Mouse (Mus musculus) embryonic facial prominence, embryonic 14.5 days (tissue): ENCODE measurements around the gene Pde6d. TPM values are rescaled to one million over a fixed set of nuclear protein-coding genes. Genes with fewer than 3 reads are reported as not detected.
"Not testable (repeated sequence)": the region's sequence is repeated elsewhere in the genome, so short reads cannot be mapped to it uniquely, and the experiment has no call there.

Experiments
- ATAC-seq: fragments of 200-750 bp; cut with Nextera tagmentation; 2 replicates; pipeline ENCODE4 v1.8.0; 2017; ENCODE audit warnings: low read depth, moderate number of reproducible peaks, moderate TSS enrichment
- DNase-seq: peaks from one replicate; pipeline ENCODE4 v3.0.0-alpha.2; 2015; ENCODE audit warnings: low spot score
- H3K27ac ChIP-seq: fragments of 300-500 bp; sonication (generic); replicated peaks from 2 replicates; pipeline ENCODE4 v1.5.1; 2014; ENCODE audit warnings: low read depth, mild to moderate bottlenecking, low read length, moderate library complexity
- H3K27me3 ChIP-seq: fragments of 300-500 bp; sonication (generic); replicated peaks from 2 replicates; pipeline ENCODE4 v1.6.1; 2014; ENCODE audit warnings: low read length; ENCODE audit not compliant: control insufficient read depth, insufficient read depth
- H3K36me3 ChIP-seq: fragments of 300-500 bp; sonication (generic); 2 replicates; pipeline ENCODE4 v1.6.1; 2014; ENCODE audit warnings: low read length, mixed read lengths; ENCODE audit not compliant: control insufficient read depth, insufficient read depth
- H3K4me1 ChIP-seq: fragments of 300-500 bp; sonication (generic); 2 replicates; pipeline ENCODE4 v1.6.1; 2014; ENCODE audit warnings: antibody characterized with exemption, low read length; ENCODE audit not compliant: control insufficient read depth, insufficient read depth
- H3K4me2 ChIP-seq: fragments of 300-500 bp; sonication (generic); 2 replicates; pipeline ENCODE4 v1.6.1; 2014; ENCODE audit warnings: low read depth, mild to moderate bottlenecking, low read length, moderate library complexity, mixed read lengths
- H3K4me3 ChIP-seq: fragments of 300-500 bp; sonication (generic); 2 replicates; pipeline ENCODE4 v1.5.1; 2014; ENCODE audit warnings: low read depth, mild to moderate bottlenecking, low read length
- H3K9ac ChIP-seq: fragments of 300-500 bp; sonication (generic); 2 replicates; pipeline ENCODE4 v1.6.1; 2014; ENCODE audit warnings: low read depth, mild to moderate bottlenecking, low read length, moderate library complexity, mixed read lengths
- H3K9me3 ChIP-seq: fragments of 300-500 bp; sonication (generic); 2 replicates; pipeline ENCODE4 v1.6.1; 2016; ENCODE audit warnings: low read length; ENCODE audit not compliant: control insufficient read depth
- WGBS: fragments of 180-500 bp; shearing (Covaris S2); extraction: QIAGEN DNeasy Blood & Tissue Kit; methylation state at CpG from one replicate; pipeline ENCODE4 v1.1.7; 2014; 5-methylcytosine and 5-hydroxymethylcytosine counted together
- polyA plus RNA-seq: library from polyadenylated mRNA; unstranded; fragments of >200 nt; fragmentation: Nextera tagmentation; extraction: Ambion mirVana; gene quantifications from 2 replicates; pipeline ENCODE4 v1.2.1, GENCODE M21; 2014

Gene Pde6d
- polyA plus RNA-seq, 1 experiment from 2014 or later, result 55.8 TPM

DNA sequence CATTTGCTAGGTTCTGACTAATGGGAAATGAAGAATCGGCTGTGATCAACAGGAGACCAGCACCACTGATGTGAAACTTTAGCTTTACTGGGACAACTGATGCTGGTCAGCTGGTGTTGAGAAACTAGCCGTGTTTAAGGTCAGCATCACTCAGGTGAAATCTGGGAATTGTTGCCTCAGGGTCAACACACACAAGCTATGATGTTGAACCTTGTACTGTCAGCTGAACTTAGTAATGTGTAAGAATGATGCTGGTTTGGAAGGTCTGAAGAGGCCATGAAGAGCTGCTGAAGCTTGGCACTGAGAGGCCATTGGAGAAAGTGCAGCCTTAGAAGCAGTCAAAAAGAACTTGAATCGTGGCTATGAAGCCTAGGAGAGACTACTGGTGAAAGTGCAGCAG is 26.8 kb downstream of the Pde6d start:
- H3K36me3 ChIP-seq, result 0 out of 2 replicates have a peak, but pooled peaks cover 8% of the 10 kb centered on the region
- H3K27ac ChIP-seq, result no peak overlapping the region
- WGBS, result 84% methylated on average over 3 of the region's 3 CpGs
- H3K27me3 ChIP-seq, result no peaks in the 10 kb centered on the region
- no peaks in the 10 kb centered on the region for H3K4me1 ChIP-seq
- H3K9me3 ChIP-seq, result no peaks in the 10 kb centered on the region
- no peak overlapping the region for H3K9ac ChIP-seq
- H3K4me3 ChIP-seq, result no peak overlapping the region
- DNase-seq, result no peak
- no peak for ATAC-seq
- no peak overlapping the region for H3K4me2 ChIP-seq

DNA sequence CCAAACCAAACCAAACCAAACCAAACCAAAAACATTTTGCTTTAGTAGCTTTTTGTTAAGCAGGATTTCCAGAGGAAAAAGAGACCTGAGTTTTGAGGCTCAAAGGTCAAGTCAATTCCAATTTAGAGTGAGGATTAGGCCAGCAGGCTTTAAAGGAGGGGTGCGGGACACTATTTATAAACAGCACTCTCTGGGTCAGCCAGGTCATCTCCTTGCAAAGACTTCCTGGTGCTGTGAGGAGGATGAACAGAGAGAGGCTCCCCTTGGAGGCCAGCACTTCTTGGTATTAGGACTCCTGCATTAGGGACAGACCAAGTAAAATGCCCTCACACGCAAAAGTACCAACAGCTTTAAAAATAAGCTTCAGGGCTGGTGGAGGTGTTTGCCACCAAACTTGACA is 30.6 kb downstream of the Pde6d start:
- Histone ChIP-seq H3K27ac (no peak overlapping the region), H3K27me3 (no peaks in the 10 kb centered on the region), H3K4me2 (no peak overlapping the region), H3K4me3 (no peak overlapping the region), H3K4me1 (no peaks in the 10 kb centered on the region), H3K36me3 (0 out of 2 replicates have a peak, but pooled peaks cover 5% of the 10 kb centered on the region), H3K9ac (no peak overlapping the region), H3K9me3 (no peaks in the 10 kb centered on the region)
- no peak for ATAC-seq
- WGBS, result 53% methylated on average over 2 of the region's 2 CpGs
- no peak for DNase-seq

DNA sequence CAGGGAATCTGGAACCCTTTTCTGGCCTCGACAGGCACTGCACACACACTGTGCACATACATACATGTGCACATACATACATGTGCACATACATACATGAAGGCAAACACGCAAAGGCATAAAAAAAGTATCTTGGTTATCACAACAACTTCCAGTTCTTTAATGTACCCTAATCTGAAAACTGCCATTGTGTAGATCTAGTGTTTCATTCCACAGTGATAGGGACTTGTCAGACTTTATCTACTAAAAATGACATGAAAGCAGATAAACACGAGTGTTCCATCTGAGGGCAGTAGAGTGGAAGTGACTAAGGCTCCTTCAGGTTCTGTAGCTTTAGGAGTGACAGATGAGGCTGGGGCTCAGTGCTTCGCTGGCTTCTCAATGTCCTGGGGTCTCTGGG is 31.1 kb downstream of the Pde6d start:
- H3K9me3 ChIP-seq, result no peaks in the 10 kb centered on the region
- WGBS, result 75% methylated on average over 4 of the region's 4 CpGs
- H3K36me3 ChIP-seq, result peaks cover 6% of the 10 kb centered on the region; the same call in 1 of the 2 replicates
- ATAC-seq (no peak), DNase-seq (no peak)
- no peak overlapping the region for H3K4me2 ChIP-seq
- H3K9ac ChIP-seq, result no peak overlapping the region
- H3K27me3 ChIP-seq, result no peaks in the 10 kb centered on the region
- no peak overlapping the region for H3K27ac ChIP-seq
- no peak overlapping the region for H3K4me3 ChIP-seq
- no peaks in the 10 kb centered on the region for H3K4me1 ChIP-seq

DNA sequence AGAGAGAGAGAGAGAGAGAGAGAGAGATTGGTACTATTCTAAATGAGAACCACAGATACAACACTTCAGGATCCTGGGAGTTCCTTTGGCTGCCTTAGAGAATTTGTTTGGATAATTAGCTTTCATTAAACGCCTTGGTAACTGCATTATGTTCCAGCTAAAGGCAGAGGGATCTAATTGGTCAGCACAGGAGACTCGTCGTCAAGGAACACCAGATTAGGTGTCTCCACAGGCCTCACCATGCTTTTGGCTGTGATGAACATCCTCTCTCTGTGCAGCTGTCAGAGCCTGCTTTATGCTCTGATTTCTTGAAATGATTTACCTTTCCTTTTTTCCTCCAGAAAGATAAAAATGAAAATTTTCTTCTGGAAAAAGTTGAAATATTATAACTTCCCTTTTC is 35.6 kb downstream of the Pde6d start:
- 53% methylated on average over 3 of the region's 3 CpGs for WGBS
- H3K27ac ChIP-seq, result no peak overlapping the region
- no peaks in the 10 kb centered on the region for H3K4me1 ChIP-seq
- H3K9me3 ChIP-seq, result no peaks in the 10 kb centered on the region
- DNase-seq (no peak), ATAC-seq (peak; percentile 33; the same call in 1 of the 2 replicates)
- H3K4me3 ChIP-seq, result no peak overlapping the region
- H3K27me3 ChIP-seq, result no peaks in the 10 kb centered on the region
- no peak overlapping the region for H3K4me2 ChIP-seq
- no peak overlapping the region for H3K9ac ChIP-seq
- H3K36me3 ChIP-seq, result peaks cover 50% of the 10 kb centered on the region

DNA sequence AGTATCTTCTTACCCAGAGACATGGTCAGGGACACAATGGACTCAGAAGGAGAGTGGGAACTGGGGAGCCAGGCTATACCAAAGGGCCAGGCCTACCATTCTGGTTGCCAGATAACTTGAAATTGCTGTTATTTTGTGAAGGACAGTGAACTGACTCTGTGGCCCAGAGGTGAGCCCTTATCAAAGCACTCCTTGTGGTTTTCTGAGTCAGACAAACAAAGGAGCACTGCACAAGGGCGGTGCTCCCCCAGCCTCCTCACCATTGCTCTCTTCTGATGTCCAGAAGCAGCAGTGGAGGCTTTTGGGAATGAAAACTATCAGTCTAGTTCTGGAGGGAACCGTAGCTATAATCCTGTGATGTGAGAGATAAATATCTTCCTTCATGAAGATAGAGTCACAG is 39.8 kb downstream of the Pde6d start:
- H3K4me2 ChIP-seq, result no peak overlapping the region
- peaks cover 57% of the 10 kb centered on the region for H3K36me3 ChIP-seq
- WGBS, result 94% methylated on average over 2 of the region's 2 CpGs
- H3K4me1 ChIP-seq, result no peaks in the 10 kb centered on the region
- no peak overlapping the region for H3K4me3 ChIP-seq
- H3K9me3 ChIP-seq, result no peaks in the 10 kb centered on the region
- no peak overlapping the region for H3K27ac ChIP-seq
- H3K9ac ChIP-seq, result no peak overlapping the region
- no peaks in the 10 kb centered on the region for H3K27me3 ChIP-seq
- DNase-seq (no peak), ATAC-seq (no peak)

DNA sequence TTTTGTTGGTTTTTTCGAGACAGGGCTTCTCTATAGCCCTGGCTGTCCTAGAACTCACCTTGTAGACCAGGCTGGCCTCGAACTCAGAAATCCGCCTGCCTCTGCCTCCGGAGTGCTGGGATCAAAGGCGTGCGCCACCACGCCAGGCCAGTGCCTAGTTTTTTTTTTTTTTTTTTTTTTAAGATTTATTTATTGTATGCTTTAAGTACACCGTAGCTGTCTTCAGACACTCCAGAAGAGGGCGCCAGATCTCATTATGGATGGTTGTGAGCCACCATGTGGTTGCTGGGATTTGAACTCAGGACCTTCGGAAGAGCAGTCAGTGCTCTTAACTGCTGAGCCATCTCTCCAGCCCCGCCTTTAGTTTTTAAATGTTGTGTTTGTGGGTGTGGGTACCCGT is 42.8 kb downstream of the Pde6d start:
- H3K36me3 ChIP-seq, result peaks cover 34% of the 10 kb centered on the region
- H3K4me2 ChIP-seq, H3K9me3 ChIP-seq, ATAC-seq, DNase-seq, H3K27me3 ChIP-seq, H3K4me1 ChIP-seq, H3K9ac ChIP-seq, H3K4me3 ChIP-seq, H3K27ac ChIP-seq: not testable (repeated sequence)
- 89% methylated on average over 12 of the region's 12 CpGs for WGBS

DNA sequence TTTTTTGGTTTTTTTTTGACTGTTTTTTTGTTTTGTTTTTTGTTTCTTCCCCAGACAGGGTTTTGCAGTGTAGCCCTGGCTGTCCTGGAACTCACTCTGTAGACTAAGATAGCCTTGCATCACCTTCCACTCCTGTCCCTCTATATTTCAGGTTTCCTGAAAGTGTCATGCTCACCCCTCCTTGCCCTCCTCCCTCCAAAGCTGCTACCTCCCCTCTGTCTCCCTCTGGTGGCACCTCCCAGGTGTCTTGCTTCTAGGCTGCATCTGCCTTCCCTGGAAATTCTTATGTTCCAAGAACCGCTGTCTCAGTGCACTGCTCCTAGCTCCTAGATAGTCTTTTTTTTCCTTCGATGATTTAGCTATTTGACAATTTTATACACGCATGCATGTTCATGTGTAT is 44.0 kb downstream of the Pde6d start:
- Histone ChIP-seq H3K9ac (no peak overlapping the region), H3K27me3 (no peaks in the 10 kb centered on the region), H3K9me3 (no peaks in the 10 kb centered on the region), H3K4me2 (no peak overlapping the region), H3K36me3 (peaks cover 28% of the 10 kb centered on the region), H3K27ac (no peak overlapping the region), H3K4me1 (no peaks in the 10 kb centered on the region), H3K4me3 (no peak overlapping the region)
- no peak for DNase-seq
- no peak for ATAC-seq
- 64% methylated on average over 3 of the region's 3 CpGs for WGBS

DNA sequence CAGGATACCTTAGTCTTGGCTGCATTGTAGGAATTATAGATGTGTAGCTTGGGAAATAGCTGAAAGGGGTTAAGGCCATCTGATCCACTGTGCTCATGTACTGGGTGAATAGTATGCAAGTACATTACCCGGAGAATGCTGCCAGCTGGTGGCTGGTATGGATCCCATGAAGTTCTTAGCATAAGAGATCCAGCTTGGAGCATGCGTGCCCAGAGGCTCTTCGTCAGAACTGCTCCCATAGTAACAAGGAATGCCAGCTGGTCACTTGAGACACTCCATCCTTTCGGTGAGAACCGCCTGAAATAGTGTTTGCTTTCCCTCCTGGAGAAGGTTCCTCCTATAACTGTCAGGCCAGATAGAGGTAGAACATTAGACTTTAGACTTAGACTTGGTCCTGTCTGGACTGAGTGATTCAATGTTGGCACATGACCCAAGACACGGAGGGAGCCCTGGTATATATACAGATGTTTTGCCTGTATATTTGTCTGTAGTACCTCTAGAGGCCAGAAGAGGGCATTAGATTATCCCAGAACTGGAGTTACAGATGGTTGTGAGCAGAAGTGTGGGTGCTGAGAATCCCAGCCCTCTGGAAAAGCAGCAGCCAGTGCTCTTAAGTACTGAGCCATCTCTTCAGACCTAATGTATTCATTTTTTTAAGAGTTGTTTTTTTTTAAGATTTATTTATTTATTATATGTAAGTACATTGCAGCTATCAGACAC is 48.9 kb downstream of the Pde6d start:
- WGBS, result 82% methylated on average over 6 of the region's 6 CpGs
- Histone ChIP-seq H3K4me3 (no peak overlapping the region), H3K9ac (no peak overlapping the region), H3K27ac (no peak overlapping the region), H3K4me2 (no peak overlapping the region), H3K9me3 (no peaks in the 10 kb centered on the region), H3K4me1 (peaks cover 13% of the 10 kb centered on the region), H3K36me3 (peaks cover 31% of the 10 kb centered on the region), H3K27me3 (no peaks in the 10 kb centered on the region)
- ATAC-seq (no peak), DNase-seq (peak; percentile 51)
